Mouse (Mus musculus): ENCODE data around the gene Efs.

The Efs gene

GRCm38 (mm10) chr14:54913343-54913742 is 12.6 kb downstream of the Efs start:
- no peak for DNase-seq

DNA sequence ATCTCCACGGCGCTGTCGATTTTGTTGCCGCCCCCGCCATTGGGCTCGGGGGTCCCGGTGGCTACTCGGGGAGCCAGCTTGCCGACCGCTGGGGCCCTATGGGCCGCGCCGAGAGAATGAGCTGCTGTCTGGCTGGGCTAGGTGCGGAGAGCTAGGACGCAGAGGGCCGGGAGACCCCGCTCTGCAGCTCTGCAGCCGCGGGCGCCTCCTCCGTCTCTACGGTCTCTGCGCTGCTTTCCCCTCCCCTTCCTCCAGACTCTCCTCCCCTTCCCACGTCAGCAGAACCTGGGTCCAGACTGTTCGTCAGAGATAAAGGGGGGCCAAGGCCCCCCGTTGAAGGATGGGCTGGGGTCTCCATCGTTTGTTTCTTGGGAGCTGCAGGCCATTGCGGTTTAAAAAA is 13.0 kb downstream of the Efs start, which contains the start of gene Slc22a17:
Slc22a17 (minus strand) TSS at position 247 of the 400 bp plus-strand sequence.
- DNase-seq = peak; percentile 61

- peak; percentile 47 for DNase-seq
These were observed 13.6 kb downstream of the Efs start for GRCm38 (mm10) chr14:54912109-54912850.

DNA sequence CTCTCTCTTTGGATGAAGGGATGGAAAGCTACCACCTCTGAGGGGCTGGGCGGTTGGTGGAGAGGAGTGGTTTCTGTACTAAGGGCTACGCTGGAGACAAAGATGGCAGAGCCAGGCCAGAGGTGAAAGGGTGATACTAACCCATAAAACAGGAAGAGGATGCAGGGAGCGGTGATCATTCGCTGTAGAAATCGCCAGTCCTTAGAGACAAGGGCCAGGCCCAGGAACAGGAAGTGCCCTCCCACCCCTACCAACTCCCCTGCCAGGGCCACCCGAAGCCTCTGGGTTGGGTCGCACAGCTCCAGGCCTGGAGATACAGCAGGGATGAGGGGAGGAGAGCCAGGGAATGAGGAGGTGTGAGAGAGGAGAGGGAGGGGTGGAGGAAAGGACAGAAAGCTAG is 17.2 kb downstream of the Efs start:
- no peak for DNase-seq

DNA sequence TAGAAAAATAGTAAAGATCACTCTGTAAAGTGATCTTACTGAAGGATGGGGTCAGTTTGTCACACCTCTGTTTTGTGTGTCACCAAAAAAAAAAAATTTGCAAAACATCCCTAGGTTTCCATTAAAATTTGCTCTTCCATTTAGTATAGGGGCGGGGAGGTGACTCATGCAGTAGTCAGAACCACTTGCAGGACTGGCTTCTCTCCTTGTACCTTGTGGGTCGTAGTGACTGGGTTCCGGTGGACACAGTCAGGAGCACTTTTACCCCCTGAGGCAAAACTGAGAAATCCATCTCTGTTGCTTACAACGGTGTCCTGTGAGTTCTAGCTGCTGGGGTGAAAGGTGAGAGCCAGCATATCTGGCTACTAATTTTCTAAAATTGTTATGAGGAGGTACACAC is 22.3 kb downstream of the Efs start:
- DNase-seq = no peak

DNA sequence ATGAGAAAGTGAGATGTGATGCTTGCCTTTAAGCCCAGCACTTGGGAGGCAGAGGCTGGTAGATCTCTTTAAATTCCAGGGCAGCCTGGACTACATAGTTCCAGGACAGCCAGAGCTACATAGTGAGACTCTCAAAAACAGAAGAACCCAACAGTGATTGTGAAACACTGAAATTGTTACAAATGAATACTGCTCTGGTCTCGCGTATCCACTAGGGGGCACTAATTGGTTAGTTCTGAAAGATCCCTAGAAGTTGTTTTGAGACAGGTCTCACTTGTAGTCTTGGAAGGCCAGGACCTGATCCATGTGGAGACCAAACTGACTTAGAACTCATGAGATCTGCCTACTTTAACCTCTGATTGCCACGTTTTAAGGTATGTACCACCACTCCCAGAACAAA is 25.5 kb downstream of the Efs start:
- peak; percentile 63 for DNase-seq

GRCm38 (mm10) chr14:54897445-54897844 is 28.5 kb downstream of the Efs start:
- no peak for DNase-seq

DNA sequence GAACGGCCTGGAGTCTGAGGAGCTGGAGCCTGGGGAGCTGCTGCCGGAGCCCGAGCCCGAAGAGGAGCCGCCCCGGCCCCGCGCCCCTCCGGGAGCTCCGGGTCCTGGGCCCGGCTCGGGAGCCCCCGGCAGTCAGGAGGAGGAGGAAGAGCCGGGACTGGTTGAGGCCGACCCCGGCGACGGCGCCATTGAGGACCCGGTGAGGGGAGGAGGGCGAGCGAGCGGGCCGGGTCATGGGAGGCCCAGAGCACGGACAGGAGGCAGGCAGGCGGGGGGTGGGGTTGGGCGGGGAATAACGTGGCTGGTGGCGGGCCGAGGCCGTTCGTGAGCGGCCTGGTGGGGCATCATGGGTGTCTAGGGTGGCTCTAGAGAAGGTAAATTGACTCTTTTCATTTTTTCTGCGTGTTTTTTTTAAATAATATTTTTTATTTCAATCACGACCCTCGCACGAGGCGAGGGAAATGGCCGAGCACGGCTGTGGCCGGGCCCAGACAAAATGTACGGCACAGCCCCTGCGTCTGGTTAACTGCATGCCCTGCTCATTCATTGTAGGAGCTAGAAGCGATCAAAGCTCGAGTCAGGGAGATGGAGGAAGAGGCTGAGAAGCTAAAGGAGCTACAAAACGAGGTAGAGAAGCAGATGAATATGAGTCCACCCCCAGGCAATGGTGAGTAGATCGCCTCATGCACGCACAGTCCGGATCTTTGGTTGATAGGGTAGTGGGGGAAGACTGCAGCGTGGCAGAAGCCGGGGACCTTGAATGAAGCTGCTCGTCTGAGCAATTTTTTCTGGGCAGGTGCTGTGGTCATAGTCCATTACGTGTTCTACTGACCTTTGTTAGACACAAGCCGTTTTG is 31.4 kb downstream of the Efs start:
- no peak for DNase-seq

GRCm38 (mm10) chr14:54893651-54894181 is 32.2 kb downstream of the Efs start:
- peak; percentile 94 for DNase-seq

- no peak for DNase-seq
These were observed 33.7 kb downstream of the Efs start, which contains the start of gene Pabpn1 for GRCm38 (mm10) chr14:54892200-54892599. Gene Pabpn1, plus strand, starts transcription at chr14:54892500.

- DNase-seq = no peak
These were observed 40.6 kb downstream of the Efs start for GRCm38 (mm10) chr14:54885309-54885708.

GRCm38 (mm10) chr14:54884022-54884712 is 41.8 kb downstream of the Efs start:
- peak; percentile 27 for DNase-seq

DNA sequence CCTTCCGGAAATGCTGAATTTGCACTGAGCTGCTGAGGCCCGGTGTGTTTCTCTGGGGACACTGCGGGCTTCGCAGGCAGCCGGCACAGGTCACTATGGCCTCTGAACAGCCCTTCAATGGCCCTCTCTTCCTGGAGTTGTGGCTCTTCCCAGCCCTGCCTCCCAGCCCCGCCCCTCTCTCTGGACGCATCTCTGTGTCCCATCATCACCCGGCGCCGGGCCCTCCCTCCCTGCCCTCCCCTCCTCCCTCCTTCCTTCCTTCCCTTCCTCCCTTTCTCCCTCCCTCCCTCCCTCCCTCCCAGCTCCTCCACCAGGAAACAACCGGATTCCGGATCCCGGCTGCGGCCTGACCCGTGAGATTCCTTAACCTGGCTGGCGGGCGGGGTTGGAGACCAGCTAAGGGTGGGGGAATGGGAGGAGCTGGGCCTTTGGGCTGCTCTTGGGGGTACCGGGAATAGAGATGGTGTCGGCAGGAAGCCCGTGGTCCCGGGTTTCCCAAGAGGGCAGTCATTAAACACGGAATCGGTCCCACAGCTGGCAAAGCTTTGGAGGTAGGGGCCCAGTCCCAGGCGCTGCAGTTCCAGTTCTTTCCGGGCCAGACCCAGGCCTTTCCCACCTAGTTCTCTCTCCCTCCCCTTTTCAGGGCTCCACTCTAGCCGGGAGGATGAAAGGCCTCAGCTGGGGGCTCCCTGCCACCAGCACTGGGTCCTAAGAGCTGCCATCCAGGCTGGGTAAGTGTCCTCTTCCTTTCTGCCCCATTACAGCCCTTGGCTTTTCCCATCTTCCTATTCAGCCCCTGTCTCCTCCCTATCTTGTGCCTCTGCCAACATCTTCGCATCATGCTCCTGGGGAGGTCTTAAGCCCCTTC is 42.5 kb downstream of the Efs start, which contains the start of the genes Bcl2l2 and Gm20521:
Bcl2l2 (plus strand) TSS at position 224 of the 868 bp plus-strand sequence.
Gm20521 (plus strand) TSS at position 288 of the 868 bp plus-strand sequence.
- DNase-seq = peak; percentile 56

- peak; percentile 74 for DNase-seq
These were observed 48.7 kb downstream of the Efs start, which contains the start of gene Ppp1r3e for GRCm38 (mm10) chr14:54877048-54877715. Gene Ppp1r3e, minus strand, starts transcription at chr14:54877550.

DNA sequence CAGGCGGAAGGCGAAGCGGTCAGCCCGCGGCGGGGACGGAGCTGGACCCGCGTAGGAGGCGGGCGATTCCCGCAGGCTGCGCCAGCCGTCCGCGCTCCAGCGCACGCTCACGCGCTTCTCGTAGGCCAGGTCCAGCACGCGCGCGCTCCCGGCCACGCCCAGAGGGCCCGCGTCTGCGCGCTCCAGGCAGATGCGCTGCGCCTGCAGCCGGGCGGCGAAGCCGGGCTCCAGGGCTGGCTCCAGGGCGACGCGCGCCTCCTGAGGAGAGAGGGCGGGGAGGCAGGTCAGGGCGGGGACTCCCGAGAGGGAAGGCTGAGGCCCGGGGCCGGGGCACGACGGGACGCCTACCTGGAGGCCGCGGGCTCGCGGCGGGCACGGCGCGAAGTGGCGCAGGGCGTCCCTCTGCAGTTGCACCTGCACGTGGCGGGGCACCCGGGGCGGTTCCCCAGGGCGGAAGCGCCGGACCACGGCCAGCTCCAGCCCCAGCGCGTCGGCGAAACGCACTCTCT is 49.3 kb downstream of the Efs start:
- DNase-seq = peak; percentile 86

DNA sequence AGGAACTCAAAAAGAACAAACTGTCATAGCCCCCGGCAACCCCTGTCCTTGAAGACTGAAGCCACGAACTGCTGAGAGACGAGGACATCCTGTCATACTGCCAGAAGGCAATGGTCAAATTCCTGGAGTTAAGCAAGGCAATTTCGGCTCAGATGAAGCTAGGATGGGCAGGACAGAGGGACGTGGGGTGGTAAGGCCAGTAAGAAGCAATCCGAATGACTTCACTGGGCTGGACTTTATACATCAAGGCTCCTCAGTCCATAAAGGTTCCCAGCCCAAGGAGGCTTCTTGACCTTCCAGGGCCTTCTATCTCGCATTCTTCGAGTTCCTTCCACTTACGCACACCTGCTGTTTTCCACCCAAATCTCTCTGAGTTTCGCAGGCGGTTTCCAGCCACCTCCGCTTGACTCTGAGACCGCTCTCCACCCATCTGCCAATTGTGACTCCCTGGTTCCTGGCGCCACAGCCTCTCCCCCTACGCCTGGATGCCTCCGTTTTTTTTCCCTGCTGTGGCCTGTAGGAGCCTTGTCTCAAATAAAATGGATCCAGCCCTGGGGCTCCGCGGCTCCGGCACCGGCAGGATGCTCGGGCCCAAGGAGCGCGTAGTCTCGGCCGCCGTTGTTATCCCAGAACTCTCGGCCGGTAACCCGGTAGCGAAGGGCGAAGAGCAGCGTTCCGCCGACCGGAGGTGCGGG is 49.9 kb downstream of the Efs start:
- DNase-seq = no peak

DNA sequence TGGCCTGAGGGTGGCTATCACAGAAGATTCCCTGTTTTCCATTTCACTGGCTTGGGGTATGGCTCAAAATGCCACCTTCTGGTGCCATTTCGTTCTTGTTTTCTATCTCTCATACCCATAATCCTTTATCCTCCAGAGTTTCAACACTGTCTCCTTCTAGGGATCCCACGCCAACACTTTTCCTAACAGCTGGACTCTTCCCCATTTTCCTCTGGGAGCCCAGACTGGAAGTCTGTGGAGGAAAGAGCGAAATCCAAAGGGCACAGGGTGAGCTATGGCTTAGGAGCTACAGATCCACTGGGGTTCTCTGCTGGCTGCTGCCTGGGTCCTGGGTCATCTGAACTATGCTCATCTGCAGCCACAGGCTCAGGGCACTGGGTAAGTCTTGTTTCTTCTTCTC is 51.8 kb downstream of the Efs start:
- DNase-seq = no peak

- DNase-seq = no peak
These were observed 55.1 kb downstream of the Efs start, which contains the start of gene Homez for GRCm38 (mm10) chr14:54870861-54871260. Gene Homez, minus strand, starts transcription at chr14:54870961.

DNA sequence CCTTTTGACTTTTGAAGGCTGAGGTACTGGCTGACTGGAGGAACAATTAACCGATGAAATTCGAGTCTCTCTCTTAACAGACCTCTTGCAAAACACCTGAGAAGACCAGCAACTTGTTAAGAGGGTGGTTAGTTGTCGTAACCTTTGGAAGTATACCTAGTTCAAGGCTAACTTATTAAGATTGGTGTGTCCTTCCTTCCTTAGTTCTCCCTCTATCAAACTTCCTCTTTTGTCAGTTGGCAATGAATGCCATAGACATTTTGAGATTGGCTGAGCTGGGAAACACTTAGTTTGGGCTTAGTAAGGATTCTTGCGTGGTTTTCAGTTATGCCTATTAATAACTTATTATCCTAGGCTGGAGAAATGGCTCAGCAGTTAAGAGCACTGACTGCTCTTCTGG is 57.9 kb downstream of the Efs start:
- DNase-seq = no peak

DNA sequence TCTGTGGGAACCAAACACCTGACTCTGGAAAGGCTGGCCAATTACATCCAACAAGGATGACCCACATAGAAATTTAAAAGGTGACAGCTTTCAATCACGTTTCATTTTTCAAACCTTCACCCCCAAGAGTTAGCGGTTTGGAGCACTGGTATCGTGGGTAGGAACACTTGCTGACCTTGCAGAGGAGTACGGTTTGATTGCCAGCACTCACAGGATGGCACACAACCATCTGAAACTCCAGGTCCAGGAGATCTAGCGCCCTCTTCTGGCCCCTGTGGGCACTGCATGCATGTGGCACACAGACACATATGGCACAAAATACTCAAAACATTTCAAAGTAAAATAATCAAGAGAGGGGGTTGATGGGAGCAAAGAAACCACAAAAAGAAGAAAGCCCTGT is 59.0 kb downstream of the Efs start:
- peak; percentile 78 for DNase-seq

All from thymus, postnatal 4 days (tissue).